Mouse (Mus musculus): ENCODE results near the gene Nkd2.

DNA sequence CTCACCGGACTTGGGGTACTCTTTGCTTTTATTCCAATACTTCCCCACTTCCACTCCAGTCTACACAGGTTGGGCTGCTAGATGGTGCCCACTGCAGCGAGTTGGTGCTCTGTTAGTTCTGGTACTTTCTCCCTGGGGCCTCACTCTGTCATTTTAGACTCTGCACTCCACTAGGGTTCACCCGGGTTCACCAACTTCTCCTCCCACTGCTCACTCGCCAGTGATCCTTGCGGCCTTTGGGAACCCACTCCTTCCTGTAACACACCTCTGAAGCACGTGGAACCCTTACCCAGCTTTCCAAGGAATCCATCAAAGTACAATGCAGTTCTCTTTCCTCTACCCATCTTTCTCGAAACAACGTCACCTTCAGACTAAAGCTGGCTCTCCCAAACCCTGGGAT lies 9.7 kb downstream of the Nkd2 start:
- TF ChIP-seq POLR2A (IDR thresholded peaks at IDR 0.05; ENCODE audit: insufficient read depth, low read length) (no peak), CTCF (IDR thresholded peaks at IDR 0.05; ENCODE audit: low read depth, low read length) (no peak), EP300 (IDR thresholded peaks at IDR 0.05; ENCODE audit: insufficient read depth, low read depth, low read length) (no peak)
